Mouse (Mus musculus) myocyte (in vitro differentiated cells): Measurements from ENCODE around the gene Ssc5d.

Source experiments
- CEBPB ChIP-seq: IDR thresholded peaks from 2 replicates; pipeline ENCODE4 v1.6.1; 2011; ENCODE audit warnings: mild to moderate bottlenecking, moderate library complexity; ENCODE audit not compliant: poor library complexity, insufficient read depth, severe bottlenecking
- E2F4 ChIP-seq: IDR thresholded peaks from one replicate; pipeline ENCODE4 v1.6.1; 2011; ENCODE audit warnings: mild to moderate bottlenecking, control low read depth, moderate library complexity; ENCODE audit not compliant: insufficient read depth
- MAX ChIP-seq: IDR thresholded peaks from one replicate; pipeline ENCODE4 v1.6.1; 2011; ENCODE audit warnings: low read depth, mild to moderate bottlenecking, control low read depth
- MYOD1 ChIP-seq, 3 experiments: IDR thresholded peaks; one replicate each; pipeline ENCODE4 v1.6.1; 2011; ENCODE audit warnings: control low read depth in 2 of 3, low read depth in 2 of 3, mild to moderate bottlenecking in 2 of 3, moderate library complexity in 1 of 3; ENCODE audit not compliant: insufficient read length in 2 of 3, control insufficient read depth in 1 of 3
- MYOG ChIP-seq, 3 experiments: IDR thresholded peaks; one replicate each; pipeline ENCODE4 v1.6.1; 2011; ENCODE audit warnings: control low read depth in 2 of 3, low read depth in 2 of 3, mild to moderate bottlenecking in 2 of 3; ENCODE audit not compliant: insufficient read length in 2 of 3, control insufficient read depth in 1 of 3, insufficient read depth in 1 of 3
- POLR2A ChIP-seq: IDR thresholded peaks from one replicate; pipeline ENCODE4 v1.6.1; 2011; ENCODE audit warnings: low read depth, mild to moderate bottlenecking, control low read depth, moderate library complexity; ENCODE audit not compliant: insufficient read length
- POLR2AphosphoS2 ChIP-seq: IDR thresholded peaks from one replicate; pipeline ENCODE4 v1.6.1; 2011; ENCODE audit warnings: low read depth, control low read depth; ENCODE audit not compliant: insufficient read length
- REST ChIP-seq: IDR thresholded peaks from one replicate; pipeline ENCODE4 v1.6.1; 2011; ENCODE audit warnings: mild to moderate bottlenecking, control low read depth, moderate library complexity; ENCODE audit not compliant: insufficient read depth, insufficient read length
- TCF12 ChIP-seq: IDR thresholded peaks from one replicate; pipeline ENCODE4 v1.6.1; 2011; ENCODE audit warnings: mild to moderate bottlenecking, control low read depth; ENCODE audit not compliant: poor library complexity, insufficient read depth, severe bottlenecking
- TCF3 ChIP-seq: IDR thresholded peaks from one replicate; pipeline ENCODE4 v1.6.1; 2011; ENCODE audit warnings: low read depth, control low read depth; ENCODE audit not compliant: insufficient read length
- USF1 ChIP-seq: IDR thresholded peaks from one replicate; pipeline ENCODE4 v1.6.1; 2011; ENCODE audit warnings: low read depth, mild to moderate bottlenecking, control low read depth, moderate library complexity

DNA sequence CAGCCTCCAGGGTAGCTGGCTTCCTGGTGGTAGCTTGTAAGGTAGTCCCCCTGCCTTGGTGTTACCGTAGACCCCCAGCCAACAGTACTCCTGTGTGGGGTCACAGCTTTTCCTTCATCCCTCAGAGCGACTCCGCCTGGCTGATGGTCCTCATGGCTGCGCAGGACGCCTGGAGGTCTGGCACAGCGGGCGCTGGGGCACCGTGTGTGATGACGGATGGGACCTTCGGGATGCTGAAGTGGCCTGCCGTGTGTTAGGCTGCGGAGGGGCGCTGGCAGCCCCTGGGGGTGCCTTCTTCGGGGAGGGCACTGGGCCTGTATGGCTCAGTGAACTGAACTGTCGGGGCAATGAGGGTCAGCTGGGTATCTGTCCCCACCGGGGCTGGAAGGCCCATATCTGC lies 1.3 kb downstream of the Ssc5d start:
- TF ChIP-seq USF1 (no peak), MAX (no peak), POLR2A (no peak), E2F4 (no peak), CEBPB (no peak), MYOG (IDR thresholded peaks at IDR 0.05; ENCODE audit: control insufficient read depth in 1 of 3, insufficient read depth in 1 of 3, insufficient read length in 2 of 3, low read depth in 2 of 3) (no peak), TCF3 (no peak), TCF12 (no peak), MYOD1 (IDR thresholded peaks at IDR 0.05; ENCODE audit: control insufficient read depth in 1 of 3, insufficient read length in 2 of 3, low read depth in 2 of 3) (no peak), POLR2AphosphoS2 (no peak), REST (no peak)
